In the genomic region with DNA sequence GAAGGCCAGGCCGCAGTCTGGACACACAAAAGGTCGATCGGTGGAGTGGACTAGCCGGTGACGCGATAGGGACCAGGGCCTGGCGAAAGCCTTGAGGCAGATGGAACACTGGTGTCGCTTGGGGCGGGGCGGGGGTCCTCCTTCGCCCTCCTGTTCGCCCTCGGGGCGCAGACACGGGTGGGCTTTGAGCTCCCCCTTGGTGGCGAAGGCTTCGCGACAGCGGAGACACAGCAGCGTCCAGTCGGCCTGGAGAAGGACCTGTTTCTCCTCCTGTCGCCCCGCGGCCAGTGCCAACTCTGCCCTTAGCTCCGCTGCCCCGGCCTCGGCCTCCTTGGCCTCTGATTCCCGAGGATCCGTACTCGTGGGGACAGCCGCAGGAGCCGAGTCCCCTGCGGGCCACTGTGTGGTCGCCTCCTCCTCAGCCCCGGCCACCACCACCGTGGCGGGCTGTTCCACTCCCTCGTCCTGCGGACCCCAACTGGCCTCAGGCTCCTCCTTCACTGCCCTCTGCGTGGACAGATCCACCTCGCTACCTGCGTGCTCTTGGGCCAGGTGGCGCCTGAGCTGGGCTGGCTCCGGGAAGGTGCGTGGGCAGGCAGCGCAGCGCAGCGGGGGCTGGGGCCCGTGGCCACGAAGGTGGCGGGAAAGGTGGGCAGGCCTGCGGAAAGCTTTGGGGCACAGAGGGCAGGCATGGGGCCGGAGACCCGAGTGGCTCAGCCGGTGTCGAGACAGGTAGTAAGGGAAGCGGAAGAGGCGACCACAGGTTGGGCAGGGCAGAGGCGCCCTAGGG, we compare ENCODE assay signal across 10 mouse cellular contexts. TPM values are rescaled to one million over a fixed set of nuclear protein-coding genes. Genes with fewer than 3 reads are reported as not detected.
A peak's percentile ranks its signal among the peaks of the same experiment; 100 is the strongest.
DNase-seq lines count a peak whose midpoint lies in the region; ATAC-seq lines count a peak whose summit lies in the region.
"Had no signal": no experiment of that assay in that cellular context is flagged by ENCODE, and none has a peak within 500 bp of the region (broad histone marks: within the 10 kb centered on the region; RNA-seq: fewer than 3 reads in every experiment).

No protein-coding gene starts in this region.

- peaks cover 43% of the 10 kb centered on the region for H3K27me3 ChIP-seq in heart, embryonic 10.5 days (ENCODE audit: insufficient read depth, poor library complexity, severe bottlenecking)
- H3K27me3 ChIP-seq in megakaryocyte, embryonic 14.5 days (replicated peaks): peaks cover 5% of the 10 kb centered on the region
- H3K27me3 ChIP-seq in hindbrain, embryonic 16.5 days (replicated peaks; ENCODE audit: control insufficient read depth, insufficient read depth, low read length): no peaks in the 10 kb centered on the region
- H3K27me3 ChIP-seq in stomach, embryonic 15.5 days (replicated peaks): no peaks in the 10 kb centered on the region

- H3K36me3 ChIP-seq in heart, embryonic 10.5 days: peaks cover 25% of the 10 kb centered on the region
- H3K36me3 ChIP-seq in megakaryocyte, embryonic 14.5 days (replicated peaks; ENCODE audit: low read length): peaks cover 26% of the 10 kb centered on the region
- peaks cover 18% of the 10 kb centered on the region for H3K36me3 ChIP-seq in hindbrain, embryonic 16.5 days (ENCODE audit: control insufficient read depth, insufficient read depth, low read length)
- H3K36me3 ChIP-seq in stomach, embryonic 15.5 days: peaks cover 20% of the 10 kb centered on the region

- H3K4me1 ChIP-seq in heart, embryonic 10.5 days: peaks cover 34% of the 10 kb centered on the region
- H3K4me1 ChIP-seq in megakaryocyte, embryonic 14.5 days: peaks cover 22% of the 10 kb centered on the region
- peaks cover 29% of the 10 kb centered on the region for H3K4me1 ChIP-seq in hindbrain, embryonic 16.5 days (ENCODE audit: control insufficient read depth, insufficient read depth, low read depth, low read length)
- H3K4me1 ChIP-seq in stomach, embryonic 15.5 days: peaks cover 19% of the 10 kb centered on the region

- H3K4me2 ChIP-seq in hindbrain, embryonic 16.5 days (ENCODE audit: low read length): peak overlapping the region; percentile 93
- peak overlapping the region; percentile 69 for H3K4me2 ChIP-seq in stomach, embryonic 15.5 days

- peak overlapping the region; percentile 94; the same call in 1 of the 2 replicates for H3K9ac ChIP-seq in hindbrain, embryonic 16.5 days (ENCODE audit: low read depth, low read length)
- no peak overlapping the region for H3K9ac ChIP-seq in stomach, embryonic 15.5 days

- H3K4me3 ChIP-seq in heart, embryonic 10.5 days: peak overlapping the region; percentile 71
- H3K4me3 ChIP-seq in megakaryocyte, embryonic 14.5 days (replicated peaks): peak overlapping the region; percentile 33
- peak overlapping the region; percentile 56 for H3K4me3 ChIP-seq in hindbrain, embryonic 16.5 days (ENCODE audit: low read length)
- H3K4me3 ChIP-seq in stomach, embryonic 15.5 days (replicated peaks): peak overlapping the region; percentile 72; the same call in 1 of the 2 replicates

- H3K27ac ChIP-seq in heart, embryonic 10.5 days: 0 out of 2 replicates have a peak overlapping the region, but pooled peaks have one; percentile 24
- no peak overlapping the region for H3K27ac ChIP-seq in hindbrain, embryonic 16.5 days (ENCODE audit: low read depth, low read length)
- H3K27ac ChIP-seq in stomach, embryonic 15.5 days: no peak overlapping the region

- peaks cover 9% of the 10 kb centered on the region for H3K9me3 ChIP-seq in heart, embryonic 10.5 days
- H3K9me3 ChIP-seq in megakaryocyte, embryonic 14.5 days: peaks cover 49% of the 10 kb centered on the region
- H3K9me3 ChIP-seq in hindbrain, embryonic 16.5 days (ENCODE audit: control insufficient read depth, low read length): peaks cover 5% of the 10 kb centered on the region; the same call in 1 of the 2 replicates
- no peaks in the 10 kb centered on the region for H3K9me3 ChIP-seq in stomach, embryonic 15.5 days

- WGBS in heart, embryonic 10.5 days: 35% methylated on average over 59 of the region's 59 CpGs
- WGBS in hindbrain, embryonic 16.5 days: 51% methylated on average over 59 of the region's 59 CpGs
- 59% methylated on average over 59 of the region's 59 CpGs for WGBS in stomach, embryonic 15.5 days

- DNase-seq in heart, embryonic 10.5 days (ENCODE audit: low spot score): no peak
- DNase-seq in heart, postnatal 4 days: no peak
- DNase-seq in urinary bladder, adult 2 months (ENCODE audit: low spot score): no peak
- no peak for DNase-seq in adrenal gland, postnatal 25 days
- DNase-seq: adrenal gland, postnatal 10 days had no signal

- no peak for ATAC-seq in megakaryocyte, adult 5-6 weeks (ENCODE audit: poor library complexity, severe bottlenecking)
- ATAC-seq in hindbrain, embryonic 16.5 days: no peak
- ATAC-seq in stomach, embryonic 15.5 days (ENCODE audit: insufficient read depth, low FRiP score, low read depth): no peak

RNA-seq across cellular contexts. Expression of gene Zfp579, which starts 1.8 kb away (rescaled TPM):
- polyA plus RNA-seq in heart, embryonic 10.5 days (2016; fragmentation: Nextera tagmentation; extraction: Ambion mirVana): 21.6 and 29.2 TPM in 2 replicates
- 10 to 100 TPM; 28.4 to 38.0 TPM for total RNA-seq in heart, postnatal 4 days (2021)
- polyA plus RNA-seq in megakaryocyte, embryonic 14.5 days (2012; ENCODE audit: insufficient read depth, low replicate concordance): 48.1 and 103 TPM in 2 replicates
- total RNA-seq in megakaryocyte, adult 5-6 weeks (2015): 5.7 and 14.9 TPM in 2 replicates
- total RNA-seq in megakaryocyte, adult 5-6 weeks (2017): 0.81 and 0.89 TPM in 2 replicates
- 49.2 and 53.5 TPM in 2 replicates for polyA plus RNA-seq in hindbrain, embryonic 16.5 days (2015; fragmentation: Nextera tagmentation; extraction: Ambion mirVana)
- polyA plus RNA-seq in stomach, embryonic 15.5 days (2015; fragmentation: Nextera tagmentation; extraction: Ambion mirVana): 32.2 and 34.1 TPM in 2 replicates
- 35.6 and 38.2 TPM in 2 replicates for polyA plus RNA-seq in urinary bladder, adult 2 months (2012; rRNA removed)
- 21.1 and 31.6 TPM in 2 replicates for total RNA-seq in adrenal gland, postnatal 25 days (2021)

RNA-seq across cellular contexts. Expression of gene Zfp524, which starts 20.0 kb away (rescaled TPM):
- 10.0 and 11.4 TPM in 2 replicates for polyA plus RNA-seq in heart, embryonic 10.5 days (2016; fragmentation: Nextera tagmentation; extraction: Ambion mirVana)
- 1 to 10 TPM; 6.0 to 6.4 TPM for total RNA-seq in heart, postnatal 4 days (2021)
- polyA plus RNA-seq in megakaryocyte, embryonic 14.5 days (2012; ENCODE audit: insufficient read depth, low replicate concordance): 68.6 and 88.3 TPM in 2 replicates
- total RNA-seq in megakaryocyte, adult 5-6 weeks (2015): 24.8 and 26.2 TPM in 2 replicates
- total RNA-seq in megakaryocyte, adult 5-6 weeks (2017): 13.5 and 13.9 TPM in 2 replicates
- polyA plus RNA-seq in hindbrain, embryonic 16.5 days (2015; fragmentation: Nextera tagmentation; extraction: Ambion mirVana): 8.0 and 9.3 TPM in 2 replicates
- 16.0 and 16.4 TPM in 2 replicates for polyA plus RNA-seq in stomach, embryonic 15.5 days (2015; fragmentation: Nextera tagmentation; extraction: Ambion mirVana)
- polyA plus RNA-seq in urinary bladder, adult 2 months (2012; rRNA removed): 25.1 and 25.4 TPM in 2 replicates
- 15.3 and 17.6 TPM in 2 replicates for total RNA-seq in adrenal gland, postnatal 25 days (2021)

RNA-seq across cellular contexts. Expression of gene Fiz1, which starts 20.3 kb away (rescaled TPM):
- polyA plus RNA-seq in heart, embryonic 10.5 days (2016; fragmentation: Nextera tagmentation; extraction: Ambion mirVana): 36.1 and 43.5 TPM in 2 replicates
- total RNA-seq in heart, postnatal 4 days (2021): 10 to 100 TPM; 26.4 to 26.9 TPM
- 17.2 and 28.0 TPM in 2 replicates for polyA plus RNA-seq in megakaryocyte, embryonic 14.5 days (2012; ENCODE audit: insufficient read depth, low replicate concordance)
- total RNA-seq in megakaryocyte, adult 5-6 weeks (2015): 19.2 and 20.6 TPM in 2 replicates
- total RNA-seq in megakaryocyte, adult 5-6 weeks (2017): 9.3 and 12.1 TPM in 2 replicates
- polyA plus RNA-seq in hindbrain, embryonic 16.5 days (2015; fragmentation: Nextera tagmentation; extraction: Ambion mirVana): 28.8 and 34.4 TPM in 2 replicates
- 40.6 and 43.0 TPM in 2 replicates for polyA plus RNA-seq in stomach, embryonic 15.5 days (2015; fragmentation: Nextera tagmentation; extraction: Ambion mirVana)
- 19.5 and 22.8 TPM in 2 replicates for polyA plus RNA-seq in urinary bladder, adult 2 months (2012; rRNA removed)
- 18.7 and 26.4 TPM in 2 replicates for total RNA-seq in adrenal gland, postnatal 25 days (2021)

RNA-seq across cellular contexts. Expression of gene Gm44973, which starts 21.1 kb away (rescaled TPM):
- polyA plus RNA-seq in heart, embryonic 10.5 days (2016; fragmentation: Nextera tagmentation; extraction: Ambion mirVana): 0.72 TPM in 1 of 2 replicates, not detected in the other
- total RNA-seq in heart, postnatal 4 days (2021): not detected
- not detected in 2 replicates for polyA plus RNA-seq in megakaryocyte, embryonic 14.5 days (2012; ENCODE audit: insufficient read depth, low replicate concordance)
- total RNA-seq in megakaryocyte, adult 5-6 weeks (2015): 0.30 TPM in 1 of 2 replicates, not detected in the other
- not detected in 2 replicates for total RNA-seq in megakaryocyte, adult 5-6 weeks (2017)
- 0.18 and 1.2 TPM in 2 replicates for polyA plus RNA-seq in hindbrain, embryonic 16.5 days (2015; fragmentation: Nextera tagmentation; extraction: Ambion mirVana)
- 1.5 and 2.0 TPM in 2 replicates for polyA plus RNA-seq in stomach, embryonic 15.5 days (2015; fragmentation: Nextera tagmentation; extraction: Ambion mirVana)
- 0.25 TPM in 1 of 2 replicates, not detected in the other for polyA plus RNA-seq in urinary bladder, adult 2 months (2012; rRNA removed)
- total RNA-seq in adrenal gland, postnatal 25 days (2021): not detected in 2 replicates
- total RNA-seq: adrenal gland, postnatal 10 days had no signal
- polyA plus RNA-seq: C2C12 had no signal

RNA-seq across cellular contexts. Expression of gene Sbk3, which starts 23.2 kb away (rescaled TPM):
- 0.39 and 0.43 TPM in 2 replicates for polyA plus RNA-seq in heart, embryonic 10.5 days (2016; fragmentation: Nextera tagmentation; extraction: Ambion mirVana)
- 10 to 100 TPM; 21.0 to 24.3 TPM for total RNA-seq in heart, postnatal 4 days (2021)
- 0.06 TPM in 1 of 2 replicates, not detected in the other for polyA plus RNA-seq in megakaryocyte, embryonic 14.5 days (2012; ENCODE audit: insufficient read depth, low replicate concordance)
- total RNA-seq in megakaryocyte, adult 5-6 weeks (2015): 0.09 TPM in 1 of 2 replicates, not detected in the other
- total RNA-seq in megakaryocyte, adult 5-6 weeks (2017): not detected in 2 replicates
- 0.70 and 0.71 TPM in 2 replicates for polyA plus RNA-seq in hindbrain, embryonic 16.5 days (2015; fragmentation: Nextera tagmentation; extraction: Ambion mirVana)
- polyA plus RNA-seq in stomach, embryonic 15.5 days (2015; fragmentation: Nextera tagmentation; extraction: Ambion mirVana): not detected in 2 replicates
- 0.25 and 0.44 TPM in 2 replicates for polyA plus RNA-seq in urinary bladder, adult 2 months (2012; rRNA removed)
- total RNA-seq in adrenal gland, postnatal 25 days (2021): 0.15 TPM in 1 of 2 replicates, not detected in the other
